Mouse (Mus musculus): Measurements from ENCODE around the gene Ran.
A peak's percentile ranks its signal among the peaks of the same experiment; 100 is the strongest.

Ran gene

DNA sequence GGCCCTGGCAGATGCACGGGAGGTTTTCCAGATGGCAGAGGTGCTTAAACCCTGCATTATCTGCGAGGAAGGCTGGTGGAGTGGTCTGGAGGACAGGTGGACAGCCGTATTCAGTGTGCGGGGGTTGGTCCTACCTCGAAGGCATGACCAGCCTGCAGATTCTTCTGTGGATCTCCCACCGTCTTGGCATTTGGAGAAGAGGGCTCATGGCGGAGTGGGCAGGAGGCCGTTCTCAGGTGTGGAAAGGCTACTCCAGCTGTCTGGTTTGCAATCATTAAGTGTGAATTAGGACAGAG is 43.9 kb downstream of the Ran start:
- DNase-seq (ENCODE audit: low spot score in 2 of 2): no peak

DNA sequence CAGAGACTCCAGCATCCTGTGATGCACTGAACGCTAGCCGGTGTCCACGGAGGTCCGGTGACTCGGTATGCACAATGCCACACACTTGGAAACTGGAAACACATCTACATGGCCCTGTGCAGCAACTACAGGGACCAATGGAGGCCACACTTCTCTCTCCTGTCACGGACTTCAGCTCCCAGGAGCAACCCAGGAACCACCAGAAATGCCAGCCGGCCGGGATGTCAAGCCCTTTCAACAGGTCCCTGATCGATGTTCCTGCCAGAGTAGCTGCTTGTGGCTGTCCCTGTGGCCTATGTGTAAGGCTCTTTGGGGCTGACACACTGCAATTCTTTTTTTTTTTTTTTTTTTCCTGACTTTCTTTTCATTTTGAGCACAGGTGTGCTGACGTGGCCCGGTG is 44.3 kb downstream of the Ran start:
- no peak for DNase-seq (ENCODE audit: low spot score in 2 of 2)

DNA sequence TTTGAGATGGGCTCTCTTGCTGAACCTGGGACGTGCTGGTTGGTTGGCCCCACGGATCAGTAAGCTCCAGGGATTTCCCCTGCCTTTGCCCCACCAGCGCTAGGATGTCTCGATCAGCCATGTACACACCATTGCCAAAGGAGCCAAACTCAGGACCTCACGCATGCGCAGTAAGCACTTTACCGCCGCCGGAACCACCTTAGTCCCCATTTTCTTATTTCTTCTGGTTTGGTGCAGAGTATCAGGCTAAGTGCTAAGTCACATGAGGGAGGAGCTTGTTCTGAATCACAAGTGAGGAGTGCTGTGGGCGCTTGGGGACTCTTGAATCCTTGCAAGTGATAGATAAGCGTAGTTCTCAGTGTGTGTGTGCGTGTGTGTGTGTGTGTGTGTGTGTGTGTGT is 45.4 kb downstream of the Ran start:
- DNase-seq (ENCODE audit: low spot score in 2 of 2): no peak

DNA sequence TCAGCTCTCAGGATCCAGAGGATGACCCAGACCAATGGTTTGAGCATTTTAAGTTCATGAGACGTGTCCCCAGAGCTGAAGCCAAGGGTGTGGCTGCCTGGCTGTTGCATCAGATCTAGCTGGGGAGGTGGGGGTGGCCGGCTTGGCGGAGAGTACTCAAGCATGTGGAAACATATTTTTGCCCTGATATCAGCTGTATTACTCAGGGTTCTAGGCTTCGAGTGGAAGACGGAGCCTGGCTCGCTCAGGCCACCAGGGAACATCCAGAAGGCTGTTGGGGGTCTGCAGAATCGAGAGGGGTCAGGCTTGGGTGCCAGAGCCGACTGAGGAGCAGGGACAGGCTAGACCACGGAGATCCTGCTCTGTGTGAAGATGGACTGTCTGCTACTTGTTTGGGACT is 46.1 kb downstream of the Ran start:
- peak; percentile 62 to 79 for DNase-seq (ENCODE audit: low spot score in 2 of 2)

DNA sequence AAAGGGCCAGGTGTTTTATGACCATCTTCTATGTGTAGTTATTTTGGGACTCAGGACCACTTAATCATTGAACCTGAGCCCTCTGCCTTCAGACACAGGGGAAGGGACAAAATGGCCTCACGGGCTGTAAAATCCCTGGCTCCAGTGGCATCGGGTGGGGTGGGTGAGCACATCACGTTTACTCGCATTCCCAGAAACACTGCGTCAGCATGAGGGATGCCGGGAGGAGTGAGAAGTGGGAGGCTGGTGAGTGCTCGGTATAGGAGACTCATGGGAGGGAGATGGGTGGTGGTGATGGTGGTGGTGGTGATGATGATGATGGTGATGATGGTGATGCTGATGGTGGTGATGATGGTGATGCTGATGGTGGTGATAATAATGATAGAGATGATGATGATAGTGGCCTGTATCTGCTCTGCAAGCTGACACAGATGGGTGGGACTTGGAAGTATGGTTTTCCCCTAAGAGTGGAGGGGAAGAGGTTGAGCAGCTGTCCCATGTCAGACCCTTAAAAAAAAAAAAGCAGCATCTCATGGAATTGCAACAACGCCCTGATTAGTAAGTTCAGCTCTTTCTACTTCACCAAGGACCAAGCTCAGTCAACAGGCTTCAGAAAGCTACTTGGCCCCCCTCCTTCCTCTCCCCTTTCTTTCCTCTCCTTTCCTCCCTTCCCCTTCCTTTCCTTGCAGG is 46.8 kb downstream of the Ran start:
- DNase-seq (ENCODE audit: low spot score in 2 of 2): peak; percentile 10 to 43

DNA sequence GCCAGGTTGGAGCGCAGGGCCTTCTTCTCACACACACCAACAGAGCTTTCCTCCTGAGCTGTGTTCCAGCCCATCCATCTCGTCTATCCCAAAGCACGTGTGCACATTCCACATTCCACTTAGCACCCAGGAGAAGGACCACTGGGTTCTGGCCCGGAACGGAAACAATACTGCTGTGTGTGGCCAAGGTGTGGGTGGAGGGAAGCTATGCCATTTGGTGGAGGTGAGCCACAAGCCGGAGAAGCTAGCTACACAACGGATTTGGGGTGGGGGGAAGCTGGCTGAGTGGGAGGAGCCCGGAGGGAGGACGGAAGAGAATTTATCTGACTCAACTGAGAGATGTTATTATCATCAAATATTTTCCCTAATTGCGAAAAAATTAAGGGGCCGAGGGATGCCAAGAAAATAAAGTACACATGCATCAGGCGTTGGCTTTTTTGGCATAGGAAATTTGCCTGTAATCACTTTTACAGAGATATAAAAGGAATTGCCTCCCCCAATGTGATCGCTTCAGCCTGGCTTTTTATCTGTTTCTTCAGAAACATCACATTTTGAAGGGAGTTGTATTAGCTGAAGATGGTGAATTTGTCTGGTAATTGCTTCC is 47.5 kb downstream of the Ran start:
- DNase-seq (ENCODE audit: low spot score in 2 of 2): peak; percentile 22 to 51

DNA sequence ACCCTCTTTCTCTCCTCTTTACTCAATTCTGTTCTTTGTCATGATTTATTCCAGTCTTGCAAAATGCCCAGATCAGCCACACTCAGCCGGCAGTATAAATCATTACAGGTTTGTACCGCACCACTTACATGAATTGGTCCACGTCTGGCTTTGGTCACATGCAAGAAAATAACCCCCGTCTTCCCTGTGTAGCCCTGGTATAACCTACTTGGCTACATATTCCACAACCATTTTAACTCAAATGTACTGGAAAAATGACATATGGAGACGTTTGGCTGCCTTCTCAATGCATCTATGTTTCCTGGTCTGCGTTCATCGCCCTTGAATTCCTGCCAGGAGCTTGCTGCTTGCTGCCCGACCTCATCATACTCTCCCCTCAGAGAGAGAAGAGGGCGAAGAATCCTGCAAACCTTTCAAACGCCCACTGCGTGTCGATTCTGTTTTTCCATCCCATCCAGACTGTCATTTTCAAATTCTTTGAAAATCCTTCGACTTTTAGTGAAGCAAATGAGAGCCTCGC is 52.0 kb downstream of the Ran start:
- no peak for DNase-seq (ENCODE audit: low spot score in 2 of 2)

DNA sequence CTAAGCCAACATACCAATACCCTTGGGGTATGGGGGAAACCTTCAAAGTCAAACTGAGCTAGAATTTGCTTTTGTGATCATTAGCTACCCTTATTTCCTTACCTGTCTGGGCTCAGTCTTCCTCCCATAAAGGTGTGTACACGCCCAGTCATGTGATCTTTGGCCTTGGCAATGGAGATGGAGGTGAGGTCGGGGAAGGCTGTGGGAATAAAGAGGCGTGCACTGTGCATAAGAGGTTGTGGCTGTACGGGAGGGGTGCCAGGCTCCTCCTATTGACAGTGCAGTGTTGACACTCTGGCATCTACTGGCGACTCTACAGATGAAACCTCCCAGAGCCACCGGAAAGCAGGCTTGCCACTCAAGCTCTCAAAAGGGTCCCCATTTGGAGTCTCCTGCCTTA is 53.5 kb downstream of the Ran start:
- no peak for DNase-seq (ENCODE audit: low spot score in 2 of 2)

Data from urinary bladder, postnatal 36 days (tissue).